Mouse (Mus musculus): ENCODE measurements around the gene Upf2. TPM values are rescaled to one million over a fixed set of nuclear protein-coding genes. Genes with fewer than 3 reads are reported as not detected.

Gene Upf2
- polyA plus RNA-seq, 1 experiment from 2014 or later, result 9.5 TPM

DNA sequence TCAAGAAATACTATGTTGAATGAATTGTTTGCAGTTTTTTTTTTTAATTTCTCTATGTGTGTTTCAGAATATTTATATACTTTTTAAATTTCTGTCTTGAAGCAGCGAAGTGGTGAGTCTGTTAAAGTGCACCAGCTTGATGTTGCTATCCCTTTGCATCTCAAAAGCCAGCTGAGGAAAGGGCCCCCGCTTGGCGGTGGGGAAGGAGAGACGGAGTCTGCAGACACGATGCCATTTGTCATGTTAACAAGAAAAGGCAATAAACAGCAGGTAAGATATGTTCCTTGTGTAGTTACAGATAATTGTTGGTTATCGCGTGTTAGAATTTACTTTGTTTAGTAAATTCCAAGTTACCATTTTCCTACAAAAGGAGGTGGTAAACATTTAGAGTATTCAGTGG is 95.5 kb downstream of the Upf2 start:
- H3K36me3 ChIP-seq, result peaks cover 13% of the 10 kb centered on the region; the same call in 1 of the 2 replicates
- ATAC-seq (ENCODE audit: insufficient read depth, low FRiP score, low read depth), result no peak
- WGBS, result 65% methylated on average over 7 of the region's 7 CpGs

DNA sequence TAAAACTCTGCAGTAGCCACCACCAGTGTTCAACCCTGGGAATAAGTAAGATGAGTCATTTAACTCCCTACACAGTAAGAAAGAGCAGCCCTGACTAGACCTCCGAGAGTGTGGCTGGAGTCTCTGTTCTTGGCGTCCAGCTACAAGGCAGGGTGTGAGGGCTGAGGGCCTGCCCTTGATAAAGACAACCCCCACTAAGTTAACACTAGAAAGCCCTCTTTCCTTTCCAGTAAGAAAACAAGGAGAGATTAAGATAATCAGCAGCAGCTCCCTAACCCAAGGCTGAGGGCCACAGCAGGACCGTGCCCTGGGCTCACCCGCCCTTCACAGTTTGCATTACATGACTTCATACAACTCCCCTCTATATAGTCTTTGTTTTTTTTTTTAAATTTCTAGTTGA is 97.3 kb downstream of the Upf2 start:
- Histone ChIP-seq H3K4me3 (replicated peaks) (no peak overlapping the region), H3K27ac (peak overlapping the region; percentile 71; the same call in 1 of the 2 replicates), H3K27me3 (replicated peaks) (no peaks in the 10 kb centered on the region), H3K4me1 (peaks cover 6% of the 10 kb centered on the region; the same call in 1 of the 2 replicates), H3K36me3 (peaks cover 14% of the 10 kb centered on the region), H3K4me2 (no peak overlapping the region), H3K9ac (no peak overlapping the region), H3K9me3 (no peaks in the 10 kb centered on the region)
- ATAC-seq (ENCODE audit: insufficient read depth, low FRiP score, low read depth), result peak; percentile 91
- whole genome bisulfite sequencing, result 57% methylated on average over 4 of the region's 4 CpGs

More for the DNA sequence above, 95.5 kb downstream of the Upf2 start:
- H3K4me1 ChIP-seq, result peaks cover 6% of the 10 kb centered on the region; the same call in 1 of the 2 replicates
- H3K9me3 ChIP-seq, result no peaks in the 10 kb centered on the region
- H3K9ac ChIP-seq, result no peak overlapping the region
- no peak overlapping the region for H3K4me3 ChIP-seq (replicated peaks)
- no peak overlapping the region for H3K27ac ChIP-seq
- no peaks in the 10 kb centered on the region for H3K27me3 ChIP-seq (replicated peaks)
- H3K4me2 ChIP-seq, result no peak overlapping the region

DNA sequence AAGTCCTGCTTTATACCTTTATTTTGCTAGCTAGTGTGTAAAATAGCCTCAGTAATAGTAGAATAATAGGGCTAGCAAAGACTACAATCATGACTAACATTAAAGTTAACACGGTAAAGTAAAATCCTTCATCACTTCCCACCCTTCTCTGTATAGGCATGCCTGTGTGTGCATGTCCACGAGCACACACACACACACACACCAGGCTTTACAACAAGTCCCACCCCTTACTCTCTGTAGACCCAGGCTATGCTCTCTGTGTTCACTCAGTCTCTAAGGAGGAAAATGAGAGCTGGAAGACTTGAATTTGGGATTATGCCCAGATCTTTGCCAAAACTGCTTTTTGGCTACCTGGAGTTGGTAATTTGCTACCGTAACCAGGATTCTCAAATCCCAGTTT is 97.7 kb downstream of the Upf2 start:
- 84% methylated on average over 3 of the region's 3 CpGs for WGBS
- Histone ChIP-seq H3K27me3 (replicated peaks) (no peaks in the 10 kb centered on the region), H3K4me2 (no peak overlapping the region), H3K4me3 (replicated peaks) (no peak overlapping the region), H3K27ac (peak overlapping the region; percentile 71; the same call in 1 of the 2 replicates), H3K4me1 (peaks cover 6% of the 10 kb centered on the region; the same call in 1 of the 2 replicates), H3K9me3 (no peaks in the 10 kb centered on the region), H3K36me3 (peaks cover 16% of the 10 kb centered on the region), H3K9ac (no peak overlapping the region)
- ATAC-seq (ENCODE audit: insufficient read depth, low FRiP score, low read depth), result no peak

DNA sequence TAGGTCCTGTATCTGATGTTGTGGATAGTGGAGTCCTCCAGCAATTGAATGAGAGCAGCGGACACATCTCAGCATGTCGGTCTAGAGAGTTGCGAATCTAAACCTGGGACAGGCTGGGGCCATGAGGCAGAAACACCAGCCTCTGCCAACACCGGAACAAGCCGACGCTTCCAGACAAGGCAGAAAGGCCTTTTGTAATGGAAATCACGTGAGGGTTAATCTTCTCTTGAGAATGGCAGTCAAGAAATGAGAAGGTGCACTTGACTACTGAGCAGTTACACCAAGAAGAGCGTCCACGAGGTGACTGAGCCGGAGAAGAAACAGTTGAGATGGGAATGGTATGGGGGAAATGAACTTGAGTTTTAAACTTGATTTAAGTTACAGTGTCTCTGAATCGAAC is 104.2 kb downstream of the Upf2 start:
- no peak for ATAC-seq (ENCODE audit: insufficient read depth, low FRiP score, low read depth)
- Histone ChIP-seq H3K27me3 (replicated peaks) (no peaks in the 10 kb centered on the region), H3K9me3 (no peaks in the 10 kb centered on the region), H3K4me3 (replicated peaks) (no peak overlapping the region), H3K4me1 (no peaks in the 10 kb centered on the region), H3K4me2 (no peak overlapping the region), H3K9ac (no peak overlapping the region), H3K36me3 (peaks cover 22% of the 10 kb centered on the region), H3K27ac (no peak overlapping the region)
- 91% methylated on average over 11 of the region's 11 CpGs for WGBS

DNA sequence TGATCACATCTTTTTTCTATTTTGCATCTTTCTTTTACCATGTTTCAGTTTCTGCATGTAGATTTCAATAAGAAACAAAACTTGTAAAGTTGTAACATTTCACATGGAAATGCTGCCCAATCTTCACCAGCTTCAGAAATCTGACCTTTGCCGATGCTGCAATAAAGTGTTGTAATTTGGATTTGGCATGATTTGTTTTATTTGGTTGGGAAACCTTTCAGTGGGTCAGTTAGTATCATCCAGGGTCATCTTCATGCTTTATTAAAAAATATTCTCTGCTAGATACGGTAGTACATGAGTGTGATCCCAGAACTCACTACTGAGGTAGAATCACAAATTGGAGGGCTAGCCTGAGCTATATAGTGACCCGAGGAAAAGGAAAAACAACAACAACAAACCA is 105.2 kb downstream of the Upf2 start:
- 93% methylated on average over 3 of the region's 3 CpGs for WGBS

DNA sequence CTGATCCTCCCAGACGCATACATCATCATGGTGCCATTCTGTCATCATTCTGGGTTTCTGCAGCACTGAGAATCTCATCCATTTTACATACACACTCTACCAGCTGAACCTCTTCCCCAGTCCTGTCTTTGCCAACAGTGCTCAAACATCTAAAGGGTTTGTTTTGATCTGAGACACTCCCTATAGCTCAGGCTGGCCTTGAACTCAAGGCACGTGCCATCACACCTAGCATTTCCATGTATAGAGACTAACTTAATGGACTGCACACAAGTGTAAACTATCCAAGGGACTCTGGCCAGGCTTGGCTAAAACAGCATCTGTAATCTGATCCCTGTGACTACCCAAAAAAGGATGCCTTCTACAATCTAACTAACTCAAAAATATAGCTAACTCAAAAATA is 108.0 kb downstream of the Upf2 start:
- no peak overlapping the region for H3K4me3 ChIP-seq (replicated peaks)
- no peak overlapping the region for H3K9ac ChIP-seq
- no peak for ATAC-seq (ENCODE audit: insufficient read depth, low FRiP score, low read depth)
- no peaks in the 10 kb centered on the region for H3K4me1 ChIP-seq
- 63% methylated on average over 2 of the region's 2 CpGs for WGBS
- no peaks in the 10 kb centered on the region for H3K27me3 ChIP-seq (replicated peaks)
- no peaks in the 10 kb centered on the region for H3K9me3 ChIP-seq
- H3K36me3 ChIP-seq, result peaks cover 14% of the 10 kb centered on the region
- H3K4me2 ChIP-seq, result no peak overlapping the region
- no peak overlapping the region for H3K27ac ChIP-seq

More for the DNA sequence above, 105.2 kb downstream of the Upf2 start:
- no peaks in the 10 kb centered on the region for H3K4me1 ChIP-seq
- no peaks in the 10 kb centered on the region for H3K9me3 ChIP-seq
- no peak overlapping the region for H3K4me3 ChIP-seq (replicated peaks)
- no peak for ATAC-seq (ENCODE audit: insufficient read depth, low FRiP score, low read depth)
- H3K36me3 ChIP-seq, result peaks cover 16% of the 10 kb centered on the region
- no peak overlapping the region for H3K27ac ChIP-seq
- H3K9ac ChIP-seq, result no peak overlapping the region
- no peaks in the 10 kb centered on the region for H3K27me3 ChIP-seq (replicated peaks)
- no peak overlapping the region for H3K4me2 ChIP-seq

DNA sequence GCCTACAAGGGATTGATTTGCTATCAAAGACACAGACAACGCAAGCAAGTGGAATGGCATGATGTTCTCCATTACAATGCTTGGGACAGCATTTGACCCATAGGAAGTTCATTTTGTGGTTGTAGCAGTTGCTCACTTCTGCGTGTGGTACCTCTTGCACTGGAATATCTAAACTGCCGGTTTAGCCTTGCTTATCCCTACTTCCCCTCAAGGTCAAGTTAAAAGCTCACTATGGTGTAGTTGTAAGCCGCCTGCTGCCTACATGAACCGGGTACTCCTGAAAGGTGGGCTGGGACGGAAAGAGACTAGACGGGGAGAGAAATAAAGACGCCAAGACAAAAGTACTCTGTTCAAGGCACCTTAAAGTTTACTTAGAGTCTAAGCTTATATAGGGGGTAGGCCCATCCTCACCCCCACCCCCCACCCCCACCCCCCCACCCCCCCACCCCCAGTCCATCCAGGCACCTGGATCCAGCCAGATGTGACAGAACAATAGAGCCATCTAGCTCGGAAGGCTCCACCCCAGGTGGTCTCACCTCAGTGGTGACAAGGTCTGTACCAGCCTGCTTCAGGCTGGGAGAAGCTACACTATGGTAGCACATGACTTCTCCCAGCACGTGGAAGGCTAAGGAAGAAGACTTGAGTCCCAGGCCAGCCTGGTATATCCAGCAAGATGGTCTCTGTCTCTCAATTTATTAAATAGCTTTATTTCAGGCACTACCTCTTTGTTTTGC is 109.0 kb downstream of the Upf2 start:
- H3K9ac ChIP-seq, result no peak overlapping the region

DNA sequence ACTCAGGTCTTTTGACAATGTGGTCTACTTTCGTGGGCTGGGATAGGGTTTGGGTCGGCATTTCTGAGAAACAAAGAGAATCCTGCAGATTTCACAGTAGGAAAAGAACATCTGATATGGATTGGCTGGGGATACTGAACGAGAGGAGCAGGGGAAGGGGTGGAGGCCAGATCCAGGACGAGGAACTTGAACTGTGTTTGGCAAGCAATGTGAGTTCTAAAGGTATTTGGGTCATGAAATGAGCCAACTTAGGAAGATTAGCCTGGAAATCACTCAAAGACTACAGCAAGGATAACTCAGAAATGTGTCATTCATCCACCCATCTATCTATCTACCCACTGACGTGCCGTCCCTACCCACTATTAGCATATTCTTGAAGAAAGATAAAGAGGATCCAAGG is 116.1 kb downstream of the Upf2 start:
- H3K4me3 ChIP-seq (replicated peaks), result no peak overlapping the region
- H3K9me3 ChIP-seq, result no peaks in the 10 kb centered on the region
- H3K36me3 ChIP-seq, result no peaks in the 10 kb centered on the region
- H3K4me1 ChIP-seq, result peaks cover 10% of the 10 kb centered on the region; the same call in 1 of the 2 replicates
- no peak overlapping the region for H3K4me2 ChIP-seq
- ATAC-seq (ENCODE audit: insufficient read depth, low FRiP score, low read depth), result no peak
- no peak overlapping the region for H3K27ac ChIP-seq
- H3K27me3 ChIP-seq (replicated peaks), result no peaks in the 10 kb centered on the region
- no peak overlapping the region for H3K9ac ChIP-seq
- WGBS, result 90% methylated on average over 6 of the region's 6 CpGs

More for the DNA sequence above, 109.0 kb downstream of the Upf2 start:
- Histone ChIP-seq H3K36me3 (peaks cover 10% of the 10 kb centered on the region), H3K4me2 (no peak overlapping the region), H3K4me3 (replicated peaks) (no peak overlapping the region), H3K4me1 (no peaks in the 10 kb centered on the region), H3K27me3 (replicated peaks) (no peaks in the 10 kb centered on the region), H3K9me3 (no peaks in the 10 kb centered on the region), H3K27ac (no peak overlapping the region)
- no peak for ATAC-seq (ENCODE audit: insufficient read depth, low FRiP score, low read depth)
- WGBS, result 71% methylated on average over 10 of the region's 10 CpGs

DNA sequence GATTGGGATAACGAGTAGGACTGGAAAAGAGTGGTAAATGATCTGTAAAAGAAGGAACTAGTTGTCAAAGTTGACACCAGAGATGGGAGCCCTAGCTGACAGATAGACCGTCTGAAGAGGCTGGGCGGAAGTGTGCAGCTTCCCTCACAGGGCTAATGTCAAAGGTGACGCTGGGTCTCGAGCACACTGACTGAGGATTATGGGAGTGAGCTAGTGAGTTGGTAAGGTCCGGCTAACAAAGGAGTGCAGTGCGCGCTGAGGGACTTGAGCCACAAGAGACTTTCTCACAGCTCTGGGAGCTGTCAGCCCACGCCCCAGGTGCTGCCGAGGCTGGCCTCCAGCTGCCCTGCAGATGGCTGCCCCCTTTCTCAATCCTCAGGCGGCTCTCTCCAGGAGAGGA is 119.7 kb downstream of the Upf2 start:
- 37% methylated on average over 11 of the region's 11 CpGs for WGBS
- H3K9ac ChIP-seq, result no peak overlapping the region
- peaks cover 25% of the 10 kb centered on the region for H3K4me1 ChIP-seq
- H3K4me2 ChIP-seq, result no peak overlapping the region
- H3K36me3 ChIP-seq, result no peaks in the 10 kb centered on the region
- H3K9me3 ChIP-seq, result no peaks in the 10 kb centered on the region
- no peak for ATAC-seq (ENCODE audit: insufficient read depth, low FRiP score, low read depth)
- no peaks in the 10 kb centered on the region for H3K27me3 ChIP-seq (replicated peaks)
- H3K27ac ChIP-seq, result peak overlapping the region; percentile 68; the same call in 1 of the 2 replicates
- no peak overlapping the region for H3K4me3 ChIP-seq (replicated peaks)

DNA sequence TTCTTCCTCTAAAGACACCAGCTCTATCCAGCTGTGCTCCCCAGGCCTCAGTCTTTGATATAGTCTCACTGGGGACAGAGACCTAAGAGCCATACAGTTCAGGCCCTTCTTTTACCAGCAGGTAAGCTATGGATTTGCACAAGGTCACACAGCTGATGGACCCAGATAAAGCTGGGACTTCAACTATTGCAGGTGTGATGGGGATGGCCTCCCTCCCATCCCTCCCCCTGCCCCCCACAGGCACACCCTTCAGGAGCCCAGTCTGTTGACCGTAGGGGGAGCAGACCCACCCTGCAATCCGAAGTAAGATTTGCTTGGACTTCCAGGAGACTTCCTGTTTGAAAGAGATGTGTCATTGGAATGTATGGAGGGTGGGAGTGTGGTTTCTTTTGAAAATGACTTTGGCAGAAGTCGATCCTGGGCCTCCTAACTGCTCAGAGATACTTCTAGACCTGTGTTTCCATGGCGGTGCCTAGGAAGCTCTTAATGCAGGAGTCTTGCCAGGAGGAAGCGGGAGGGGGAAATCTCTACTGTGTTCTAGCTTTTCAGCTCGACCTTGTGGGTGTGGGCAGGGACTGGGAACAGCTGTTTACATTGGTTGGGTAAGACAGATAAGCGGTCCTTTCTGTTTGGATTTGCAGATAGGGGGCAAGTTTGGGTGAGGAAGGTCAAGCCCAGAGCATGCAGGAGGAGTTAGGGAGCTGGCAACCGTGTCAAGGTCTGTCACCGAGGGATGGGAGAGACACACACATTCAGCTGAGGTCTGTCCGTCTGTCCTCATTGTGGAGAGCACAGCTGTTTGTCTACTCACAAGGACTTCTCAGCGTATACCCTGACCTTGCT is 120.5 kb downstream of the Upf2 start:
- Histone ChIP-seq H3K9me3 (no peaks in the 10 kb centered on the region), H3K27ac (peak overlapping the region; percentile 68), H3K9ac (no peak overlapping the region), H3K27me3 (replicated peaks) (no peaks in the 10 kb centered on the region), H3K4me3 (replicated peaks) (no peak overlapping the region), H3K4me1 (peaks cover 25% of the 10 kb centered on the region), H3K36me3 (no peaks in the 10 kb centered on the region), H3K4me2 (0 out of 2 replicates have a peak overlapping the region, but pooled peaks have one; percentile 8)
- 25% methylated on average over 11 of the region's 11 CpGs for WGBS
- ATAC-seq (ENCODE audit: insufficient read depth, low FRiP score, low read depth), result peak; percentile 80

DNA sequence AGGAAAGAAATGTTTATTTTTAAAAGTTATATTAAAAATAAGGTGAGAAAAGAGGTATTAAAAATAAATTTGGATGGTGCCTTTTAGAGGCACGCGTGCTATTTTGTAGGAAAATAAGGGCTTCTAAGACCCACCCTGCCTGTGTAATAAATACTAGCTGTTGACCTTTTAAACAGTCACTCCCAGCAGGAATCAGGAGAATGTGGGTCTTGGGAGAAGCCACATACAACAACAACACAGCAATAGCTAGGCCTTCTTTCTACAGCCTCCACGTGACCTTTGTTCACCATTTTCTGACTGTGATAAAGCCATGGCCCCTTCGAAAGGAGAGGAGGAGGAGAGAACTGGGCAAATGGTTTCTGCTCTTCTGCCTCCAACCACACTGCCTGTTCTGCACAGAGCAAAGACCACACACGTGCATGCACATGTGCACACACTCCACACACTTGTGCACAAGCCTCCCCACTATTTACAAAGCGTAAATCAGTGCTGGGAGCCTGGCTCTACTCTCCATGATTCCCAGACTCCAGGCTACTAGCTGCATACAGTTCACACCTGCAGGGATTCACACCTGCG is 121.5 kb downstream of the Upf2 start:
- peaks cover 25% of the 10 kb centered on the region for H3K4me1 ChIP-seq
- H3K36me3 ChIP-seq, result no peaks in the 10 kb centered on the region
- no peak overlapping the region for H3K9ac ChIP-seq
- no peak for ATAC-seq (ENCODE audit: insufficient read depth, low FRiP score, low read depth)
- no peak overlapping the region for H3K4me3 ChIP-seq (replicated peaks)
- H3K27ac ChIP-seq, result 0 out of 2 replicates have a peak overlapping the region, but pooled peaks have one; percentile 11
- H3K4me2 ChIP-seq, result no peak overlapping the region
- WGBS, result 57% methylated on average over 7 of the region's 7 CpGs
- H3K9me3 ChIP-seq, result no peaks in the 10 kb centered on the region
- no peaks in the 10 kb centered on the region for H3K27me3 ChIP-seq (replicated peaks)
